Mouse (Mus musculus): ENCODE data around the gene Spata32.

Spata32 gene

DNA sequence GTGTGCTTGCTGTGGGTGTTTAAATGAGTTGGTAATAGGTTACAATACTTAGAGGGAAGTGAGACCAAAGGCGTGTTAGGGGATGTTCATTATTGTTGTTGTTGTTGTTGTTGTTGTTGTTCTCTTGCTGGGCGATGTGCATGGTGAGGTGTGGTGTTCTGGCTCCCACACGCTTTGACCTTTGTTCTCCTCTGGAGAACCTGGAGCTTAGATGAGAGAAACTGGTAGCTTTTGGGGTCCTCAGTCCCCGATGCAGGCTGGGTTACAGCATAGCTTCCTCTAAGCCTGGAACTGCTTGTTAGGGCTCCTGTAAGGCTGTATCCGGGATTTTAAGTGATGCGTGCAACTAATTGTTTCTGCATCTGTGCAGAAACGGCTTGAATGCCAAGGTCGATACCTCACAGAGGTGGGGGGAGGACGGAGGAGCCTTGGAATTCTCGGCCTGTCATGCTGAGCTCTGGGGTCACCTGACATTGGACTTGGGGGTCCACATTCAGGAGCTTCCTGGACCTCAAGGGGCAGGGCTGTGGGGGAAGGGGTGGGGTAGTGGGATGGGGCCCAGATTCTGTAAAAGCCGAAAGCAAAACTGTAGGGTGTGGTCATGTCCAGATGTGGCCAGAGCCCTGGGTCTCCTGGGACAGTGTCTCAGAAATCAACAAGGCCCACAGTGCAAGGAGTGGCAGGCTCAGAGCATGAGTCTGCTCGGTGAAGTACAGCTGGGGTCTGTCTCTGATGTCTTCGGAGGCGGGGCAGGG lies 42.4 kb downstream of the Spata32 start:
- in situ Hi-C loops (cut with MboI, MseI): loop anchor here (5.0 kb wide), 1 partner anchor 86 kb away; no protein-coding TSS in a partner anchor

DNA sequence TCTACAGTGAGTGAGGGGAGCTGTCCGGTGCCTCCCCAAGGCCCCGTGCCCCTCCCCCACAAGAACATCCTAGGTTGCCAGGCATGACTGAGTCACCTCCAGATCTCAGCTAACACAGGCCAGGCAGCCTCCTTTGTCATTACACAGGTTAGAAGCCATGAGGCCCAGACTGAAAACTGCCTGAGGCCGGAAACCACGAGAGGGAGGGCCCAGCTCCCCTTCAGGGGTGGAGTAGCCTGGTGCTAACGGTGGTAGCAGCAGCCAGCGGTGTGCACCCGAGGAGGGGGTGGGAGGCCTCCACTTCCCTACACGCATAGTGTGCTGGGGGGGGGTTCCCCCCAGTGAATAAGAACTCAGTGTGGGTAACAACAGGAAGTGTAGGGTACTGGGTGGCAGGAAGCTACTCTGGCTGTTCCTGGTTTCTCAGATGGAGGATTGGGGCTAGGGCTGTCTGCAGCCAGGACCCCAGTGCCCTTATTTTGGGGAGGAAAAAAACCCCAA lies 43.3 kb downstream of the Spata32 start:
- in situ Hi-C loops (cut with MboI, MseI): loop anchor here (5.0 kb wide), 2 partner anchors 87 to 152 kb away; no protein-coding TSS in a partner anchor

DNA sequence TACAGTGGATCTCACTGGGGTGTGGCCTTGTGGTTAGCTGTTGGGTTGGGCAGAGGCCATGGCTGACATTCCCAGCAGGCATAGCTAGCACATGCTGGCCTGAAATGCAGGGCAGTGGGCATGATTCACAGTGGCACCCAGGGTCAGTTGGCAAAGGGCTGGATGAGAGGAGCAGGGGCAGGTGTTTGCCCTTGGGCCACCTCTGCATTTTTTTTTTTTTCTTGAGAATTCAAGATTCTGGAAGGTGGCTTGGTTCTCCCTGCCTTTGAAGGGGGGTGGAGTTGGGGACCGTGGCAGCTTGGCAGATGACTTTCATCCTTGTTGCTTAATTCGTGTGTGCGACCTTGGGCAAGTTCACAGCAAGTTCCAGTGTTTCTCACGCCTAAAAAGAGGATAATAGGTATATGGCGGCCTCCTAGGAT lies 43.8 kb downstream of the Spata32 start:
- in situ Hi-C loops (cut with MboI, MseI): loop anchor here (5.0 kb wide), 1 partner anchor 153 kb away; no protein-coding TSS in a partner anchor

DNA sequence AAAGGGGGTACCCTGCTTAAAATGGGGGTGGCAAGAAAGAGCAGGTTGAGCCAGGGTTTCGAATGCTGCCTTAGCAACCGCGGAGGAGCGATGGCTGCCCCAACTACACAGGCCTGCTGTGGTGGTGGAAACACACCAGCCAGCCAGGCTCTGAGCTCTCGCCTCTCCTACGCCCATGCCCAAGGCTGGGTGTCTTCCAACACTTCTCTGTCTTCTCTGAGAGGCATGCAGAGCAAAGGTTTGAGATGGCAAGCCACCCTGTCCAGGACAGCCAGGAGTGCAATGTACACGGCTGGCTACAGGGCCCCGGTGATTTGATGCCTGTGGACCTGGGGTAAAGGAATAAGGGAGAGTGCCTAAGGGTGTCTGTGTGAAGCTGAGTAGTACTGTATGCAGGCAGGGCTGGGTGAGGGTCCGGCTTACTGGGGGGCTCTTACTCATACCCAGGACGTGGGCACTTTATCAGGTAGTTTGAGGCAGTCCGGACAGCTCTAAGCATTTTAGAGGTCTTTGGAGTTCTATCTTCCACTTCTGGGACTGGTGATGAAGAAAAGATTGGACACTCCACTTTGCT lies 44.4 kb downstream of the Spata32 start:
- in situ Hi-C loops (cut with MboI, MseI): loop anchor here (5.0 kb wide), 1 partner anchor 153 kb away; no protein-coding TSS in a partner anchor

DNA sequence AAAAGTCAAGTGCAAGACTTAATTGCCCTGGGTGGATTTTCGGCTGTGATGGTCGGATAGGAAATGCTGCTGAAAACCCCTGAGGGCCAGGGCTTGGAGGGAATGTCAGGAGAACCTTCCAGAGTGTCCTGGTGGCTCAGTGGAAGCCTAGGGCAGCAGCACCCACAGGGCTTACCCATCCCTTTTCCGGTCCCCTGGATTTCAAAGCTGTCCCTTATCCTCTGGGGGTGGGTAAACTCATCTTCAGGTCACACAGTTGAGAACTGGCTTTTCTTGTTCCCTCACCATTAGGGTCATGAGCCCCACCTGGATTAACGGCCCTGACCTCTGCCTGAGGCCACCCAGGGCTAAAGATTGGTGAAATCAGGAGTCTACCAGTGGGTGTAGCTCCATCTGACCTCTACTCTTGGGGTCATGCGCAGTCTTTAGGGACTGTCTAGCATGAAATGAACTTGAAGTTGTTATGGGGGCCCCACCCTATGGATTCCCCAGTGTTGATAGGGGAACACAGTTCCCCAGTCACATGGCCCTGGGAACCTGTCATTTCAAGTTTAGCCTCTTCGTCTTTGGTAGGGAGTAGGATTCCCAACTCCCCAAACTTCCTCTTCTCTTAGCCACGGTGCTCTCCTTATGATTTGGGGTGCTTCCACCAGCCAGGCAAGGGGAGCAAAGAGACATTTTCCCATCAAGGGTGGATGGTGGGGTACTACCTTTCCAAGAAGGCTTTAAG lies 45.0 kb downstream of the Spata32 start:
- in situ Hi-C loops (cut with MboI, MseI): loop anchor here (5.0 kb wide), 1 partner anchor 154 kb away; no protein-coding TSS in a partner anchor

DNA sequence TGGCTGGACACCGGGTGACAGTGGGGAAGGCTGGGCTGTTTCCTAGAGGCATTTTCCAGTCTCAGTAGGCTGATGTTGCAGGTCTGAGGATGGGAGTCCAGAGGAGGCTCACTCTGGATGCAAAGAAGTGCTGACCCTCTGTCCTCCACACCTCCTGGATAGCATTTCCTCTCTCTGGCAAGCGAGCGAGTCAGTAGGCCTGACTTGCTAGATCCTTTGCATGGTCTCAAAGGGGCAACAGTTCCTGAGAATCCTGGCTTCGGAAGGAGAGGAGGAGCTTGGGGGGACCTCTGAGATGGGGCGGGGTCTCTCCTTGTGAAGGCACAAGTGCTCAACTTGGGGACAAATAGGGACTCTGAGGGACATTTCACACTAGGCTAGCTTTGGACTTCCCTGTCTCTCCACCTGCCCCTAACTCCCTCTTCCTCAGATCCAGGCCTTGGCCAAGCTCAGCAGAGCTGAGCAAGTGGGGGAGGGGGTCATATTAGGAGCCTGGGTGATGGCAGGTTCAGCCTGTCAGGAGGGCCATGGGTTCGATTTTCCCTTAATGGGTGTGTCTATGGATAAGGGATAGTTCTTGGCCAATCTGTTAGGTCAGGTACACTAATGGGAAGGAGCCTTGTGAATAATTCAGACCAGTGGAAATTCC lies 45.7 kb downstream of the Spata32 start:
- in situ Hi-C loops (cut with MboI, MseI): loop anchor here (5.0 kb wide), 1 partner anchor 155 kb away; no protein-coding TSS in a partner anchor

DNA sequence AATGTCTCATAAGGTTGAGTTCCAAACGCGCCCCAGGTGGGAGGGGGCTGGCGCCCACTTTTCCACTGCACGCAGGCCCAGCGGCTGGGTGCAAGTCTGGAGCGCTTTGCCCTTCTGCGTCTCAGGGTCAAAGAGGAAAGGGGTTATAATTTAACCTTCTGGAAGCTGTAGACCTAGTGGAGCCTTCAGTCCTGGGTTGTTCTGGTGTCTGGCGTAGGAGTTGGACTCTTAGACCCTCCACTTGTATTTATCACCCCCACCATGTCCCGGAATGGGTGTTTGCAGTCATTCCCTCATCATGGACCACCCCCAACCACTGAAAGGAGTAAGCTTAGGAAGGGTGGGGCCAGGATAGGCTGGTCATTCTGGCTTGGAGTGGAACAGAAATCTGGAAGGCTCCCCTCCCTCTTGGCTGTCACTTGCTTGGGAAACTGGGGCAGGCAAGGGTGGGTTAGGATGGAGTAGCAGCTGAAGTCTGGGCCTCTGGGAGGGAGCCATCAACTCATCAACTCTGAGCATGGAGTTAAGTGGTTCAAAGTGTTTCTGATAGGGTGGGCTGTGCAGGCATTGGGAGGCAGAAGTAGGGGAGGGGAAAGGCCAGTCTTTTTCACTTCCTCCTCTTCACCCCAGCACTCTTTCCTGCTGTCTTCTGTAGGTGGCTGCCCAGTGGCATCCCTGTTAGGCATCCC lies 46.4 kb downstream of the Spata32 start:
- in situ Hi-C loops (cut with MboI, MseI): loop anchor here (5.0 kb wide), 1 partner anchor 155 kb away; no protein-coding TSS in a partner anchor

DNA sequence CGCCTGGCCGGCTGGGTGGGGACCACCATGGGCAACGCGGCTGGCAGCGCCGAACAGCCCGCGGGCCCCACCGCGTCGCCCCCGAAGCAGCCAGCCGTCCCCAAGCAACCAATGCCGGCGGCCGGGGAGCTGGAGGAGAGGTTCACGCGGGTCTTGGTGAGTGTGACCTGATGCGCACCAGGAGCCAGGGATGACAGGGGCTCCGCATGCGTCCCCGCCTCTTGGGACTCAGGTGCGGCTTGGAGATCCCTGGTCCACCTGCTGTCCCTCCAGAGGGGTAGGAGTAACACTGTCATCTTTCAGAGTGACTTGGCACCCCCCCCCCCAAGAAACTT lies 47.0 kb downstream of the Spata32 start:
- in situ Hi-C loops (cut with MboI, MseI): loop anchor here (5.0 kb wide), 1 partner anchor 156 kb away; no protein-coding TSS in a partner anchor

DNA sequence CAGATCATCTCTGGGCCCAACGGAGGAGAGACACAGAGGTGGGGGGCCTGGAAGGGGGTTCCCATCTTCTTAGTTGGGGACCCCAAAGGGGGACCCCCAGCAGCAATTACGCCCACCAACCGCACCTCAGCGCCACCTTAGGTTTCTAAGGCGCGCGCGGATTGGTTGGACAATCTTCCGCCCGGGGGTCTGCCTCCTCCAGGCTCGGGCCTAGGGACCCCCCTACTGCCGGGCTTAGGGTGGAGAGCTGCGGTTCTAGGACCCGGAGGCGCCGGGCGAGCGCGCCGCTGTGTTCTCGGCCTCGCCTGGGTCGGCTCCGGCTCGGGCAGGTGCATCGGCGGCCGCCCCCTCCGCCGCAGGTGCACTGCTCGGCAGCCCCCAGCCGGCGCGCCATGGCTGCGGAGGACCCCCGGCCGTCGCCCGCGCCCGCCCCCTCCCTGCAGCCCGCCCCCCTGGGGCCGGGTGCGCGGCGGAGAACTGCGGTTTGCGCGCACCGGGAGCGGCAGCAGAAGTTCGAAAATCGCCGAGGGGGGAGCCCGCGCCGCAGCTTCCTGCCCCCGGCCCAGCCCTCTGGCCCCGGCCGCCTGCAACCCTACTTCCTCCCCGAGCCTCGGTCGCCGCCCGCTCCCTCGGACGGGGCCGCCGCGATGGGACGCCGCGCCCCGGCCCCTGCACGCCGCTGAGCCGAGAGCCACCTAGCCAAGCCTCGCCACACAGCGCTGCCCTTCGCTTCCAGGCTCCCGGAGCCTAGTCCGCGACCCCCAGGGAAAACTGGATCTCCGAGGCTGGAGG lies 47.5 kb downstream of the Spata32 start, which contains the start of gene Fmnl1:
Gene Fmnl1 (plus strand): TSS at position 614 of the 792 bp plus-strand sequence.
- in situ Hi-C loops (cut with MboI, MseI): loop anchor here (5.0 kb wide), 1 partner anchor 157 kb away; no protein-coding TSS in a partner anchor

DNA sequence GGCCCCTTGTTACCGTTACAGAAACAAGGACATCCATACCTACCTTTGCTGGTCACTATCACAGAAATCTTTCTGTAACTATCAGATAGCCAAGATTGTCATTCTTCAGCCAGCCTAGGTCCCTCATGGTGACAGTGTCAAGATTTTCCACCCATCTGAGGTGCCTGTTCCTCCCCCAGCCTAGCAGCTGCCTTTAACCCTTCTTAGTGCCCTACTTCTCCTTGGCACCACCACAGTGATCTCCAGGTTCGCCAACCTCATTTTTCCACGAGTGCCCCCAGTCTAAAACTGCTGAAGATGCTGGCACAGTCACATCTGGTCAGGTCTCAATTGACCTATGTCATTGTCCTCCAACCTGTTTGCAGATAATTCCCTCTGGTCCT lies 48.1 kb downstream of the Spata32 start:
- in situ Hi-C loops (cut with MboI, MseI): loop anchor here (5.0 kb wide), 1 partner anchor 157 kb away; no protein-coding TSS in a partner anchor

DNA sequence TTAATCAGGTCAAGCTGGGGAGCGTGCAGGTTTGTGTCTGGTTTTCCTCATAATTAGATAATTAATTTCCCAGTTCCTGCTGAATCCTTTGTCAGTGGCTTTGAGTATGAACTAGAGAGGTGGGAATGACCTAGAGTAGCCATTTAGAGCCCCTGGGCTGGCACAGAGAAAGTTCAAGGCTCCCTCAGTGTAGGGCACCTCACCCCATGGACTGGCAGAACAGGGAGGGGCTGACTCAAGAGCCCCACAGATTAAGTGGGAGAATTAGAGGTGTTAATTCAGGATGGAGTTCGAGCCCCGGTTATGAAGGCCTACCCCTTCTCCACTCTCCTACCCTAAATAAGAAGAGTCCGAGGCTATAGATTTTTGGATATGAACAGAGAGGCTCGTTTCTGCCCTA lies 48.6 kb downstream of the Spata32 start:
- in situ Hi-C loops (cut with MboI, MseI): loop anchor here (5.0 kb wide), 1 partner anchor 158 kb away; no protein-coding TSS in a partner anchor

DNA sequence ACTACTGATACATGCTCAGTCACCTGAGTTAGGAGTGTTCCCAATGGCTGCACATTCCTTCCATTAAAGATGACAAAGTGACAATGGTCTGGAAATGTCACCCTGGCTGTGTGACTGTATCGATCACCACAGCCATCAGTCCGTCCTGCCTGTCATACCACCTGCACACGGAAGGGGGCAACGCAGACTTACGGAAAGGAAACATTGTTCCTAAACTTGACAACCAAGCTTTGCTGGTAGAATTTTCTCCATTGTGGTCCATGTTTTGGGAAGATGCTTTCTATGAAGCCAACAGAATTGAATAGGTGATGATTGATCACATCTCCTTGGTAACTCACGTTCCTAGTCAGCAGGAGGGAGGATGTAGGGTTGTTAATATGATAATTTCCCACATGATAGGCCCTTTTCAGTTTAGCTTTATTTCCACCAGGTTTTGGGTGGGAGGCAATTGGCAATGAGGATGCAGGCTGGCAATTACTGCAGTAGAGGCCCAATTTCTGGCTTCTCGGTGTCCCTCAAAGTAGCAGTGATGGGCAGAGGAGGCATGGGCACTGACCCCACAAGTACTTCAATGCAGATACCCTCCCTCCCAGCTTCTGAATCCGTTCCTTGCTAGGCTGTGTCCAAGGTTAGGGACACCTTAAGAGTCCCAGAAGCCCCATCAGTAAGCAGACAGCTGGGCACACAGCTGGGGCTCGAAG lies 49.4 kb downstream of the Spata32 start:
- in situ Hi-C loops (cut with MboI, MseI): no loop called here

DNA sequence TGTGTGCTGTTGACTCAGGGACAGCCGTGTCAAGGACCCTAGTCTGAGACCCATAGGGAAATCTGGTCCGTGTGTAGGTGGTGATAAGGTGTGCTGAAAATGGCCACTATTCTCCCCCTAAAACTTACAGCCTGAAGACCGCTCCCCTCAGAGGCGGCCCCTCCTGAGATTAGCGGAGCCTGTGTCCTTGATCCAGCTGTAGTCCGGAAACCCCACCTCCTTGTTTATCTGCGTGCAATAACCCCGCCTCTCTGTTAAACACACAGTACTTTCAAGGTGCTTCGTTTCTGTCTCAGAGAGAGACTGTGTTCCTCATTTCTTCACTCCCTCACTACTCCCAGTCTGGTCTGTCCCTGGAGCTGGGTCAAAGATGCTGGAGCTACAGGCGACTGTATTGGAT lies 53.8 kb downstream of the Spata32 start:
- in situ Hi-C loops (cut with MboI, MseI): no loop called here

DNA sequence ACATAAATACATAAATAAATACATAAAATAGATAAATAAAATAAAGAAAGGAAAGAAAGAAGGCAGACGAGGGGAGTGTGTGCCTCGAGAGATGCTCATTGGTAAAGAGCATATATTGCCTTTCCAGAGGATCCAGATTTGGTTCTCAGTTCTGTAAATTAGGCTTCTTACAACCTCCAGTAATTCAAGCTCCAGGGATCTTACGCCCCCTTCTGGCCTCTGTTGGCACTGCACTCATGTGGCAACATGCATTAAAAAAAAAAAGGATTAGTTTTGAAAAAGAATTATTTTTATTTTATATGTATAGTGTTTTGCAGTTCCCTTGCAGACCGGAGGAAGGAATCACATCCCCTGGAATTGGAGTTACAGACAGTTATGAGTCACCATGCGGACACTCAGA lies 56.1 kb downstream of the Spata32 start:
- in situ Hi-C loops (cut with MboI, MseI): no loop called here

DNA sequence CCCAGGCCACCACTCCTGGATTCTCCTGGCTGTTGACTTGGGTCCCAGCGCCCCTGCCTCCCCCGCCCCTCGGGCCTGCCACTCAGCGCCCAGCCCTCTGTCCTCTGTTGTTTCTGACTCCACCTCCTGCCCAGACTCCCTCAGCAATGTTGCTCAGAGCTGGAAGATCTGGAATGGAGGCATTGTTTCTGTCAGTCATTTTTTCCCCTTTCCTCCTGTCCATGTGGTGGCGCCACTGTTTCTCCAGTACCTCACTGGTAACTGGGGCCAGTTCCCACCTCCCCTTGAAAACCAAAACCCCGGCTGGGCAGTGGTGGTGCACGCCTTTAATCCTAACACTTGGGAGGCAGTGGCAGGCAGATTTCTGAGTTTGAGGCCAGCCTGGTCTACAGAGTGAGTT lies 56.8 kb downstream of the Spata32 start:
- in situ Hi-C loops (cut with MboI, MseI): no loop called here

DNA sequence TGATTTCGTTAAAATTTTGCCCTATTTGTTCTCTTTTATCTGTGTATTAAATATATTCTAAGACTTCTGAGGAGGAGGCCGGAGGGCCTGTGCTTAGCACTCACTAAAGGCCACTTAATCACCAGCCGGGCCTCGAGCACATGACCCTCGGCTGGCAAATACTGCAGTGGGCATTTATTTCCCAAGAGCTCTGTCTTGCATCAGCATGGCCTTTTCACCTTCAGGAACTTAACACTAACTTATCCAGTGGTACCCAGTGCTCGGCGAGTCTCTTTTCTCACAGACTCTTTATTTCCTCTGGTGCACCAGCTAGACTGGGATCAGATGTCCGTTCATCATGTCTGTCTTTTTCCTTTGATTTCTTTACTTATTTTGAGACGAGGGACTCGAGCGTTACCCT lies 57.5 kb downstream of the Spata32 start:
- in situ Hi-C loops (cut with MboI, MseI): no loop called here

DNA sequence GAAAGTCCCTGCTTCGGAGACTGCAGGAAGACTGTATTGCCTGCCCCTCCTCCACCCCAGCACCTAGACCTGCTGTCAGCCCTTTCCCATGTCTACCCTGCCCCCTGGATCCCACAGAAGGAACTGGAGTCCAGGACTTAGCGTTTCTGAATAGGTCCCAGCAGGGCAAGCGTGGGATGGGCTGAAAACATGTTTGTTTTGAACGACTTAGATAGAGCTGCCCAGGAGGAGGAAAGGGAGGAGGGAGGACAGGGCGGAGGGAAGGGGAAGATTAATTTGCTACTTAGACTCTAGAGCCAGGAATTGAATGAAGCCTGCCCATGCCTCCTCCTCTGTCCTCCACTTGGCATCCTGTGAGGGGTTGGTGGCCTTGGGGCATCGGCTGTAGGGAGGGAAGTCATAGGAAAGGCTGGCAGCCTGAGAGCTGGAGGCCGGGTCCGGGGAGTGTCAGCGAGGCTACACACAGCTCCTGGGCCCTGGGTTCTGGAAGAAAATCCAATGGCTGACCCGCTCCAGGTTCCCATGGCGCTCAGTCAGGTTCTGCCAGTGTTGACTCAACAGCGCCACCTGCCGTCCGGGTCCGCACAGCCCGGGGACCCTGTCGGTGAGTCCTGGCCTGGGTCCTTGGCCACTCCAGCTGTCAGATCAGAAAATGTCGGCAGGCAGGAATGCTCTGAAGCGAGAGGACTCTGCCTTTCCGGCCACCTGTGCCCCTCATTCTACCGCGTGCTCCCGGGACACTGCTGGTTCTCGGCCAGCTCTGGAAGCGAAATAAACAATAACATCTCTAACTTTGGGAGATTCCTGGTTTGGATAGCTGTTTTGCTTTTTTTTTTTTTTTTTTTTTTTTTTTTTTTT lies 59.4 kb downstream of the Spata32 start:
- in situ Hi-C loops (cut with MboI, MseI): loop anchor here (5.0 kb wide), 1 partner anchor 57 kb away; the partner anchor contains the start of genes Acbd4 and Plcd3

All from T-helper 2 cell (primary cell).